Mouse (Mus musculus): ENCODE measurements at regions not wholly inside any gene's neighbourhood (a gene's known extent, or its start where the extent isn't known, plus 50 kb on each side); places are given as distances from the start of the nearest gene placed in this dataset.
A peak's percentile ranks its signal among the peaks of the same experiment; 100 is the strongest.

DNA sequence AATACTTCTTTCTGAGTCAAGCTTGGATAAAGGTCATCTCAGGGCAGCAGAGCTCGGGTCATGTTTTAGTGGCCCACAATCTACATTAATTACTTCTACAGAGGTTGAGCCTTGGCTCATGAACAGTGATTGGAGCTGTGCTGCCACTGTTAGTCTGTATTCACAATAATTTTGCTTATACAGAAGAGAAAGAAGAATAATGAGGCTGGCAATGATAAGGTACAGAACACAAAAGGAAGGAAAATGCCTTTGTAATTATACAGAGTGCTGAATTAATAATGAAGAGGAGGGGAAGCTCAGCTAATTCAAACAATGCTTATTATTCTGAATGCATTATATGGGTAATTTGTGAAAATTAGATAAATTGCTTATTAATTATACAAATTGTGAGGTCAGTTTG, 573.9 kb upstream of the Cblb start:
- DNase-seq (no peak), ATAC-seq (ENCODE audit: low FRiP score, low TSS enrichment) (no peak)
- Histone ChIP-seq H3K27me3 (ENCODE audit: control insufficient read depth, insufficient read depth, low read length) (no peaks in the 10 kb centered on the region), H3K9me3 (ENCODE audit: control insufficient read depth, low read length) (no peaks in the 10 kb centered on the region), H3K4me3 (replicated peaks; ENCODE audit: low read depth, low read length) (no peak overlapping the region), H3K4me2 (ENCODE audit: low read length) (no peak overlapping the region), H3K27ac (replicated peaks; ENCODE audit: low read depth, low read length) (no peak overlapping the region), H3K36me3 (ENCODE audit: control insufficient read depth, insufficient read depth, low read length) (no peaks in the 10 kb centered on the region), H3K9ac (replicated peaks; ENCODE audit: low read length) (no peak overlapping the region), H3K4me1 (ENCODE audit: control insufficient read depth, insufficient read depth, low read length) (0 out of 2 replicates have a peak, but pooled peaks cover 2% of the 10 kb centered on the region)
- WGBS = 61% methylated on average over 1 of the region's 1 CpGs

GRCm38 (mm10) chr16:51475690-51476089, 555.3 kb upstream of the Cblb start:
- 86% methylated on average over 3 of the region's 3 CpGs for WGBS
- Histone ChIP-seq H3K4me1 (ENCODE audit: control insufficient read depth, insufficient read depth, low read length) (no peaks in the 10 kb centered on the region), H3K9me3 (ENCODE audit: control insufficient read depth, low read length) (no peaks in the 10 kb centered on the region)

GRCm38 (mm10) chr16:51496096-51496495, 534.9 kb upstream of the Cblb start:
- Histone ChIP-seq H3K27ac (replicated peaks; ENCODE audit: low read depth, low read length) (no peak overlapping the region), H3K36me3 (ENCODE audit: control insufficient read depth, insufficient read depth, low read length) (no peaks in the 10 kb centered on the region)

More at GRCm38 (mm10) chr16:51475690-51476089, 555.3 kb upstream of the Cblb start:
- DNase-seq (no peak), ATAC-seq (ENCODE audit: low FRiP score, low TSS enrichment) (no peak)
- no peak overlapping the region for H3K27ac ChIP-seq (replicated peaks; ENCODE audit: low read depth, low read length)
- H3K9ac ChIP-seq (replicated peaks; ENCODE audit: low read length) = no peak overlapping the region
- no peak overlapping the region for H3K4me3 ChIP-seq (replicated peaks; ENCODE audit: low read depth, low read length)
- no peak overlapping the region for H3K4me2 ChIP-seq (ENCODE audit: low read length)
- H3K36me3 ChIP-seq (ENCODE audit: control insufficient read depth, insufficient read depth, low read length) = no peaks in the 10 kb centered on the region
- H3K27me3 ChIP-seq (ENCODE audit: control insufficient read depth, insufficient read depth, low read length) = no peaks in the 10 kb centered on the region

GRCm38 (mm10) chr16:51497777-51498176, 533.2 kb upstream of the Cblb start:
- no peaks in the 10 kb centered on the region for H3K27me3 ChIP-seq (ENCODE audit: control insufficient read depth, insufficient read depth, low read length)
- WGBS = 92% methylated on average over 7 of the region's 7 CpGs
- no peak overlapping the region for H3K9ac ChIP-seq (replicated peaks; ENCODE audit: low read length)
- DNase-seq = no peak
- no peak overlapping the region for H3K4me2 ChIP-seq (ENCODE audit: low read length)
- H3K9me3 ChIP-seq (ENCODE audit: control insufficient read depth, low read length) = no peaks in the 10 kb centered on the region
- H3K36me3 ChIP-seq (ENCODE audit: control insufficient read depth, insufficient read depth, low read length) = no peaks in the 10 kb centered on the region
- no peak for ATAC-seq (ENCODE audit: low FRiP score, low TSS enrichment)
- no peak overlapping the region for H3K27ac ChIP-seq (replicated peaks; ENCODE audit: low read depth, low read length)
- H3K4me3 ChIP-seq (replicated peaks; ENCODE audit: low read depth, low read length) = no peak overlapping the region
- H3K4me1 ChIP-seq (ENCODE audit: control insufficient read depth, insufficient read depth, low read length) = no peaks in the 10 kb centered on the region

More at GRCm38 (mm10) chr16:51496096-51496495, 534.9 kb upstream of the Cblb start:
- no peak overlapping the region for H3K4me3 ChIP-seq (replicated peaks; ENCODE audit: low read depth, low read length)
- H3K27me3 ChIP-seq (ENCODE audit: control insufficient read depth, insufficient read depth, low read length) = no peaks in the 10 kb centered on the region
- WGBS = 88% methylated on average over 2 of the region's 2 CpGs
- no peak overlapping the region for H3K4me2 ChIP-seq (ENCODE audit: low read length)
- ATAC-seq (ENCODE audit: low FRiP score, low TSS enrichment) = no peak
- no peak overlapping the region for H3K9ac ChIP-seq (replicated peaks; ENCODE audit: low read length)
- no peaks in the 10 kb centered on the region for H3K4me1 ChIP-seq (ENCODE audit: control insufficient read depth, insufficient read depth, low read length)
- H3K9me3 ChIP-seq (ENCODE audit: control insufficient read depth, low read length) = no peaks in the 10 kb centered on the region
- no peak for DNase-seq

GRCm38 (mm10) chr16:51517079-51517478, 513.9 kb upstream of the Cblb start:
- no peak overlapping the region for H3K9ac ChIP-seq (replicated peaks; ENCODE audit: low read length)
- WGBS = 50% methylated on average over 3 of the region's 3 CpGs
- peak; percentile 24 for DNase-seq
- H3K9me3 ChIP-seq (ENCODE audit: control insufficient read depth, low read length) = no peaks in the 10 kb centered on the region
- H3K4me3 ChIP-seq (replicated peaks; ENCODE audit: low read depth, low read length) = no peak overlapping the region
- no peak for ATAC-seq (ENCODE audit: low FRiP score, low TSS enrichment)
- H3K4me1 ChIP-seq (ENCODE audit: control insufficient read depth, insufficient read depth, low read length) = peaks cover 10% of the 10 kb centered on the region; the same call in 1 of the 2 replicates
- no peaks in the 10 kb centered on the region for H3K36me3 ChIP-seq (ENCODE audit: control insufficient read depth, insufficient read depth, low read length)
- H3K27ac ChIP-seq (replicated peaks; ENCODE audit: low read depth, low read length) = no peak overlapping the region
- H3K4me2 ChIP-seq (ENCODE audit: low read length) = no peak overlapping the region
- H3K27me3 ChIP-seq (ENCODE audit: control insufficient read depth, insufficient read depth, low read length) = no peaks in the 10 kb centered on the region

- H3K4me1 ChIP-seq (ENCODE audit: control insufficient read depth, insufficient read depth, low read length) = peaks cover 10% of the 10 kb centered on the region
- no peak overlapping the region for H3K9ac ChIP-seq (replicated peaks; ENCODE audit: low read length)
- no peaks in the 10 kb centered on the region for H3K27me3 ChIP-seq (ENCODE audit: control insufficient read depth, insufficient read depth, low read length)
- 36% methylated on average over 4 of the region's 4 CpGs for WGBS
- H3K4me2 ChIP-seq (ENCODE audit: low read length) = no peak overlapping the region
- no peaks in the 10 kb centered on the region for H3K9me3 ChIP-seq (ENCODE audit: control insufficient read depth, low read length)
- no peak overlapping the region for H3K27ac ChIP-seq (replicated peaks; ENCODE audit: low read depth, low read length)
- no peak overlapping the region for H3K4me3 ChIP-seq (replicated peaks; ENCODE audit: low read depth, low read length)
- no peak for ATAC-seq (ENCODE audit: low FRiP score, low TSS enrichment)
- no peaks in the 10 kb centered on the region for H3K36me3 ChIP-seq (ENCODE audit: control insufficient read depth, insufficient read depth, low read length)
- peak; percentile 47 for DNase-seq
Observed at GRCm38 (mm10) chr16:51520762-51521161, 510.3 kb upstream of the Cblb start.

GRCm38 (mm10) chr16:51521317-51522092, 509.5 kb upstream of the Cblb start:
- no peak overlapping the region for H3K9ac ChIP-seq (replicated peaks; ENCODE audit: low read length)
- no peaks in the 10 kb centered on the region for H3K9me3 ChIP-seq (ENCODE audit: control insufficient read depth, low read length)
- no peaks in the 10 kb centered on the region for H3K27me3 ChIP-seq (ENCODE audit: control insufficient read depth, insufficient read depth, low read length)
- H3K4me2 ChIP-seq (ENCODE audit: low read length) = peak overlapping the region; percentile 38
- H3K4me1 ChIP-seq (ENCODE audit: control insufficient read depth, insufficient read depth, low read length) = peaks cover 10% of the 10 kb centered on the region
- DNase-seq (peak; percentile 67), ATAC-seq (ENCODE audit: low FRiP score, low TSS enrichment) (peak; percentile 82)
- peak overlapping the region; percentile 8; the same call in 1 of the 2 replicates for H3K4me3 ChIP-seq (replicated peaks; ENCODE audit: low read depth, low read length)
- H3K36me3 ChIP-seq (ENCODE audit: control insufficient read depth, insufficient read depth, low read length) = no peaks in the 10 kb centered on the region
- peak overlapping the region; percentile 45; the same call in 1 of the 2 replicates for H3K27ac ChIP-seq (replicated peaks; ENCODE audit: low read depth, low read length)
- WGBS = 46% methylated on average over 13 of the region's 13 CpGs

GRCm38 (mm10) chr16:51524023-51524422, 507.0 kb upstream of the Cblb start:
- H3K27ac ChIP-seq (replicated peaks; ENCODE audit: low read depth, low read length) = no peak overlapping the region
- ATAC-seq (ENCODE audit: low FRiP score, low TSS enrichment) = no peak
- no peak for DNase-seq
- no peaks in the 10 kb centered on the region for H3K9me3 ChIP-seq (ENCODE audit: control insufficient read depth, low read length)
- H3K36me3 ChIP-seq (ENCODE audit: control insufficient read depth, insufficient read depth, low read length) = no peaks in the 10 kb centered on the region
- H3K4me2 ChIP-seq (ENCODE audit: low read length) = no peak overlapping the region
- no peak overlapping the region for H3K9ac ChIP-seq (replicated peaks; ENCODE audit: low read length)
- peaks cover 6% of the 10 kb centered on the region for H3K4me1 ChIP-seq (ENCODE audit: control insufficient read depth, insufficient read depth, low read length)
- H3K4me3 ChIP-seq (replicated peaks; ENCODE audit: low read depth, low read length) = no peak overlapping the region
- WGBS = 92% methylated on average over 1 of the region's 1 CpGs
- H3K27me3 ChIP-seq (ENCODE audit: control insufficient read depth, insufficient read depth, low read length) = no peaks in the 10 kb centered on the region

DNA sequence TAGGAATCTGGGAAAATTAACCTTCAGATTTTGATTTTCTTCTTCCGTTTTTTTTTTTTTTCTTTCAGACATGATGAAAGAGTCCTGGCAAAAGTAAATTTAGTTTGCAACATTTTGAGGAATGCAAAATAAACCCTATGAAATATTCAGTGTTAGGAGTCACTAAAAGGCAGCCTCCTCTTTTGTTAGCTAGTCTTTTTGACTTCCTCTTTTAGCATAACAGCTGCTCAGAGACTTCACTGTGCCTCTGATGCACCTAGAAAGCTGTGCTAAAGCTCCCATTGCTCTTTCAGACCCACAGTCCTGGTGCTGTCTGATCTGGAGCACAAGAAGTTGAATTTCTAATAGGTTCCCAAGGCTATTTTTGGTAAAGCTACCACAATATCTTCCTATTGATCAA, 498.5 kb upstream of the Cblb start:
- no peaks in the 10 kb centered on the region for H3K9me3 ChIP-seq (ENCODE audit: control insufficient read depth, low read length)
- no peaks in the 10 kb centered on the region for H3K4me1 ChIP-seq (ENCODE audit: control insufficient read depth, insufficient read depth, low read length)
- no peaks in the 10 kb centered on the region for H3K27me3 ChIP-seq (ENCODE audit: control insufficient read depth, insufficient read depth, low read length)
- ATAC-seq (ENCODE audit: low FRiP score, low TSS enrichment) = no peak
- H3K9ac ChIP-seq (replicated peaks; ENCODE audit: low read length) = no peak overlapping the region
- H3K27ac ChIP-seq (replicated peaks; ENCODE audit: low read depth, low read length) = no peak overlapping the region
- 94% methylated on average over 1 of the region's 1 CpGs for WGBS
- no peak overlapping the region for H3K4me3 ChIP-seq (replicated peaks; ENCODE audit: low read depth, low read length)
- H3K36me3 ChIP-seq (ENCODE audit: control insufficient read depth, insufficient read depth, low read length) = no peaks in the 10 kb centered on the region
- no peak for DNase-seq
- H3K4me2 ChIP-seq (ENCODE audit: low read length) = no peak overlapping the region

Data from midbrain, embryonic 14.5 days (tissue).